Mouse (Mus musculus): Measurements from ENCODE around the gene Smarcc2. TPM values are rescaled to one million over a fixed set of nuclear protein-coding genes. Genes with fewer than 3 reads are reported as not detected.

Smarcc2 gene
- total and polyA plus RNA-seq, 2 experiments, result 13.8 to 63.1 TPM

DNA sequence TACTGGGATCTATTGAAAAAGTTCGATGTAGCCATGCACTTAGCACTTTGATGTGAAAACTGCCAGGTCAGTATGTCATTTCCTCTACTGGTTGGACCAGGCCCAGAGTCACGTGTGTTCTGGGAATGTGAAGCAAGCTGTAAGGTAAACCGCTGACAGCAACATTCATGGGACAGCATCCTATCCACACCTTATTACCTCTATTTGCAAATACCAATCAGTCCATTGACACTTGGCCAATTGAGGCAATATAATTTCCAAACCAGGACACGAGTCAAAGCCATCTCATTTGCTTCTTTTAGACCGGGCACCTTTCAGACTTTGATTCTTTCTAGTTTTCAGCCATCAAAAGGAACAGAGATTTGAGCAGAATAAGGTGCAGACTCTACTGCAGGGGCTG is 30.0 kb upstream of the Smarcc2 start:
- no peak for DNase-seq (ENCODE audit: extremely low read depth, low read depth, low spot score)
- H3K27me3 ChIP-seq (ENCODE audit: control insufficient read depth, insufficient read depth, low read length), result no peaks in the 10 kb centered on the region
- no peak for TF ChIP-seq POLR2A (IDR thresholded peaks at IDR 0.05; ENCODE audit: extremely low read depth, insufficient read depth, low read length)
- no peak for TF ChIP-seq CTCF (IDR thresholded peaks at IDR 0.05; ENCODE audit: low read depth, low read length)
- H3K79me2 ChIP-seq (ENCODE audit: control insufficient read depth, insufficient read depth, low read length), result peaks cover 8% of the 10 kb centered on the region; the same call in 1 of the 2 replicates
- H3K4me1 ChIP-seq (ENCODE audit: control insufficient read depth, insufficient read depth, low read length), result no peaks in the 10 kb centered on the region
- H3K36me3 ChIP-seq (ENCODE audit: control insufficient read depth, insufficient read depth, low read length), result peaks cover 18% of the 10 kb centered on the region
- WGBS, result 51% methylated on average over 5 of the region's 5 CpGs
- no peak overlapping the region for H3K9ac ChIP-seq (ENCODE audit: low read depth, low read length)
- H3K4me3 ChIP-seq (ENCODE audit: insufficient read depth, low read depth, low read length), result no peak overlapping the region
- H3K27ac ChIP-seq (replicated peaks; ENCODE audit: insufficient read depth, low read depth, low read length), result no peak overlapping the region

DNA sequence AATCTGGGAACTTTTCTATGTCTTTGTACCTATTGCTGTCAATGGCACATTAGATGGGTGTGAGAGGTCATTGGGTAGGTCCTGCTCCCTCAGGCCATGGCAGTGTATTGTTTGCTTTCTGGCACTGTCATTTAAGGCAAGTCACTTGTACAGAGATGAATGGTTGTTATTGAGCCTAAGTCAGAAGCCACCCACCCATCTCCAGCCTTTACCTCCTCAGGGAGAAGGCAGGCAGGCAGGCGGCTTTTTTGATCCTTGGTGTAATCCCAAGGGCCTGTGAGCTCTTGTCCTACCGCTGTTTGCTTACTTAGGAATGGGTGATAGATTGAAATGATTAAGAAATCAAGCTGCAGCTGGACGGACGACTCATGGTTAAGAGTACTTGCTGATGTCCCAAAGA is 29.6 kb upstream of the Smarcc2 start:
- Histone ChIP-seq H3K9ac (ENCODE audit: low read depth, low read length) (no peak overlapping the region), H3K27ac (replicated peaks; ENCODE audit: insufficient read depth, low read depth, low read length) (no peak overlapping the region), H3K4me1 (ENCODE audit: control insufficient read depth, insufficient read depth, low read length) (no peaks in the 10 kb centered on the region), H3K36me3 (ENCODE audit: control insufficient read depth, insufficient read depth, low read length) (peaks cover 18% of the 10 kb centered on the region), H3K79me2 (ENCODE audit: control insufficient read depth, insufficient read depth, low read length) (peaks cover 8% of the 10 kb centered on the region; the same call in 1 of the 2 replicates), H3K27me3 (ENCODE audit: control insufficient read depth, insufficient read depth, low read length) (no peaks in the 10 kb centered on the region), H3K4me3 (ENCODE audit: insufficient read depth, low read depth, low read length) (no peak overlapping the region)
- no peak for DNase-seq (ENCODE audit: extremely low read depth, low read depth, low spot score)
- TF ChIP-seq CTCF (IDR thresholded peaks at IDR 0.05; ENCODE audit: low read depth, low read length), result no peak
- 75% methylated on average over 4 of the region's 4 CpGs for WGBS

DNA sequence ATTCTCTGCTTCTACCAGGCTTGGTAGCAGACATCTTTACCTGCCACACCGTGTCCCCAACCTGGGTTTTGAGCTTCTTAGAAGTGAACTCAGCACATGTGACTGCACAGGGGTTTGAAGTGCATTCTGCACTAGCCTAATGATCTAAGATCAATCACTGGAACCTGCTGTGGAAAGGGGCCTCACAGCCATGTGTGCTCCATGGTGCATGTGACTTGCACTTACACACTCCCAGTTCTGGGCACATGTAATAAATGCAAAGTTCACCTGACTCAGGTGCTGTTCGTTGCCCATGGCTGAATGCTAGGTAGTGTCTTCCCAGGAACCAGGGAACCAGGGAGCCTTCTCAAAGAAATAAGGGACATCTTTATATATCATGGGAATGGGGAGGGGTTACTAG is 25.6 kb upstream of the Smarcc2 start:
- Histone ChIP-seq H3K27me3 (ENCODE audit: control insufficient read depth, insufficient read depth, low read length) (no peaks in the 10 kb centered on the region), H3K27ac (replicated peaks; ENCODE audit: insufficient read depth, low read depth, low read length) (no peak overlapping the region), H3K4me1 (ENCODE audit: control insufficient read depth, insufficient read depth, low read length) (peaks cover 4% of the 10 kb centered on the region; the same call in 1 of the 2 replicates), H3K4me3 (ENCODE audit: insufficient read depth, low read depth, low read length) (no peak overlapping the region), H3K79me2 (ENCODE audit: control insufficient read depth, insufficient read depth, low read length) (peaks cover 8% of the 10 kb centered on the region; the same call in 1 of the 2 replicates), H3K9ac (ENCODE audit: low read depth, low read length) (no peak overlapping the region), H3K36me3 (ENCODE audit: control insufficient read depth, insufficient read depth, low read length) (peaks cover 24% of the 10 kb centered on the region)
- TF ChIP-seq CTCF (IDR thresholded peaks at IDR 0.05; ENCODE audit: low read depth, low read length), result no peak
- no peak for TF ChIP-seq POLR2A (IDR thresholded peaks at IDR 0.05; ENCODE audit: extremely low read depth, insufficient read depth, low read length)
- no peak for DNase-seq (ENCODE audit: extremely low read depth, low read depth, low spot score)
- 89% methylated on average over 2 of the region's 2 CpGs for WGBS

DNA sequence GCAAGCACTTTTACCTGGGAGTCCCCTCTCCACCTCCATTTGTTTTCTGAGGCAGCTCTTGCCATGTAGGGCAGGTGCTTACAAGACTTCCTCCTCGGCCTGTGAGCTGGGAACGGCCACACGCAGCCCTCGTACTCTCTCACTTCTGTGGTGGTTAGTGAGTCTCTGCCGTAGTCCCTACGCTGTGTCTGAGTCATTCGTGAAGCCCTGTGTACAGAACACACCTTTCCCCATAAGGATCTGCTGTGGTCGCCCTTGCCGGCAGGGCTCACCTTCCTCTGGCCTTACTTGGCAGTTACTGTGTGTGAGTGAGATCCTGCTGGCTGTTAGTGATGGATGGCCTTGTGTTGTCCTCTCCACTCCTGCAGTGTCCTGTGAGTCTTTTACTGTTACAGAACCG is 24.4 kb upstream of the Smarcc2 start:
- H3K36me3 ChIP-seq (ENCODE audit: control insufficient read depth, insufficient read depth, low read length), result peaks cover 13% of the 10 kb centered on the region
- H3K4me3 ChIP-seq (ENCODE audit: insufficient read depth, low read depth, low read length), result no peak overlapping the region
- no peaks in the 10 kb centered on the region for H3K27me3 ChIP-seq (ENCODE audit: control insufficient read depth, insufficient read depth, low read length)
- peaks cover 4% of the 10 kb centered on the region; the same call in 1 of the 2 replicates for H3K4me1 ChIP-seq (ENCODE audit: control insufficient read depth, insufficient read depth, low read length)
- 0 out of 2 replicates have a peak, but pooled peaks cover 2% of the 10 kb centered on the region for H3K79me2 ChIP-seq (ENCODE audit: control insufficient read depth, insufficient read depth, low read length)
- no peak for DNase-seq (ENCODE audit: extremely low read depth, low read depth, low spot score)
- WGBS, result 86% methylated on average over 10 of the region's 10 CpGs
- TF ChIP-seq CTCF (IDR thresholded peaks at IDR 0.05; ENCODE audit: low read depth, low read length) (no peak), POLR2A (IDR thresholded peaks at IDR 0.05; ENCODE audit: extremely low read depth, insufficient read depth, low read length) (no peak)
- H3K9ac ChIP-seq (ENCODE audit: low read depth, low read length), result no peak overlapping the region
- H3K27ac ChIP-seq (replicated peaks; ENCODE audit: insufficient read depth, low read depth, low read length), result no peak overlapping the region

DNA sequence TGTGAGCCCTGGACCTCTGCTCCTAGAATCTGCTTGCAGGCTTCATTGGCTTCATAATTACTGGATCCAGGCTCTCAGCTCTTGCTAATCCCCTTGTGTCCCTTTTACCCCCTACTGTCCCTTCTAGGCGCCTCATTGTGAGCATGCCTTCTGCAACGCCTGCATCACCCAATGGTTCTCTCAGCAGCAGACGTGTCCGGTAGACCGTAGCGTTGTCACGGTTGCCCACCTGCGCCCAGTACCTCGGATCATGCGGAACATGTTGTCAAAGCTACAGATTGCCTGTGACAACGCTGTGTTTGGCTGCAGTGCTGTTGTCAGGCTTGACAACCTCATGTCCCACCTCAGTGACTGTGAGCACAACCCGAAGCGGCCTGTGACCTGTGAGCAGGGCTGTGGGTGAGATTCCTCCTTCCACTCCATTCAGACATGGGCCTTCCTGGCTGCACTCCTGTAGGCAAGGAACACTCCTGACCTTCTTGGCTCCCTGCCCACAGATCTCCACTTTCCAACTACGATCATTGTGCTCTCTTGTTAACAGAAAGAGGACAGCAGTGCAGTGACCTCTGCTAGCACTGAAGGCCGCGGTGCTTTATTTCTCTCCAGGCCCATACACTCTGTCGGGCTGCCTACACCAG is 23.7 kb upstream of the Smarcc2 start:
- WGBS, result 67% methylated on average over 17 of the region's 17 CpGs
- H3K4me1 ChIP-seq (ENCODE audit: control insufficient read depth, insufficient read depth, low read length), result peaks cover 4% of the 10 kb centered on the region; the same call in 1 of the 2 replicates
- no peak overlapping the region for H3K9ac ChIP-seq (ENCODE audit: low read depth, low read length)
- H3K79me2 ChIP-seq (ENCODE audit: control insufficient read depth, insufficient read depth, low read length), result 0 out of 2 replicates have a peak, but pooled peaks cover 2% of the 10 kb centered on the region
- H3K36me3 ChIP-seq (ENCODE audit: control insufficient read depth, insufficient read depth, low read length), result peaks cover 9% of the 10 kb centered on the region
- TF ChIP-seq POLR2A (IDR thresholded peaks at IDR 0.05; ENCODE audit: extremely low read depth, insufficient read depth, low read length), result no peak
- TF ChIP-seq CTCF (IDR thresholded peaks at IDR 0.05; ENCODE audit: low read depth, low read length), result no peak
- no peak overlapping the region for H3K4me3 ChIP-seq (ENCODE audit: insufficient read depth, low read depth, low read length)
- no peaks in the 10 kb centered on the region for H3K27me3 ChIP-seq (ENCODE audit: control insufficient read depth, insufficient read depth, low read length)
- DNase-seq (ENCODE audit: extremely low read depth, low read depth, low spot score), result peak; percentile 84
- no peak overlapping the region for H3K27ac ChIP-seq (replicated peaks; ENCODE audit: insufficient read depth, low read depth, low read length)

DNA sequence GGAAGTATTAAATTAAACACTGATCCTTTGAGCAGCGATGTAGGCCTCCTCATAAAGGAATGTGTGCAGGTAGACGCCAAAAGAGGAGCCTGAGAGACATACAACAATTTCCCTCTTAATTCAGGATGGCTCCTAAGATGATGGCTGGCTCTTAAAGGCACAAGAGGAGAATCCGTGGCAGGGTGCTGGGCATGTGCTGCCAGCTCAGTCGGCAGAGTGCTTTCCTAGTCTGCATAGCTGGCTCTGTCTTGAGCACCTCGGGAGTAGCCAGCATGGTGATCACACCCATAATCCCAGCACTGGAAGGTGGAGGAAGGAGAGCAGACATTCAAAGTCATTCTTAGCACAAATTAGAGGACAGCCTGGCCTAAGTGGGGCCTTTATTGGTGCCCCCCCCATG is 23.2 kb upstream of the Smarcc2 start:
- Histone ChIP-seq H3K9ac (ENCODE audit: low read depth, low read length) (no peak overlapping the region), H3K36me3 (ENCODE audit: control insufficient read depth, insufficient read depth, low read length) (peaks cover 7% of the 10 kb centered on the region), H3K4me1 (ENCODE audit: control insufficient read depth, insufficient read depth, low read length) (peaks cover 4% of the 10 kb centered on the region; the same call in 1 of the 2 replicates), H3K4me3 (ENCODE audit: insufficient read depth, low read depth, low read length) (no peak overlapping the region), H3K79me2 (ENCODE audit: control insufficient read depth, insufficient read depth, low read length) (0 out of 2 replicates have a peak, but pooled peaks cover 1% of the 10 kb centered on the region), H3K27me3 (ENCODE audit: control insufficient read depth, insufficient read depth, low read length) (no peaks in the 10 kb centered on the region), H3K27ac (replicated peaks; ENCODE audit: insufficient read depth, low read depth, low read length) (no peak overlapping the region)
- WGBS, result 81% methylated on average over 5 of the region's 5 CpGs
- DNase-seq (ENCODE audit: extremely low read depth, low read depth, low spot score), result no peak
- no peak for TF ChIP-seq CTCF (IDR thresholded peaks at IDR 0.05; ENCODE audit: low read depth, low read length)
- TF ChIP-seq POLR2A (IDR thresholded peaks at IDR 0.05; ENCODE audit: extremely low read depth, insufficient read depth, low read length), result no peak
